Mouse (Mus musculus): ENCODE measurements around the gene Slc4a7. TPM values are rescaled to one million over a fixed set of nuclear protein-coding genes. Genes with fewer than 3 reads are reported as not detected.

Gene Slc4a7
- polyA plus RNA-seq, 1 experiment from 2014 or later = 6.3 TPM

- Histone ChIP-seq H3K27me3 (replicated peaks) (no peaks in the 10 kb centered on the region), H3K4me3 (no peak overlapping the region), H3K9ac (no peak overlapping the region), H3K4me1 (peaks cover 24% of the 10 kb centered on the region), H3K9me3 (replicated peaks) (no peaks in the 10 kb centered on the region), H3K4me2 (no peak overlapping the region), H3K36me3 (peaks cover 10% of the 10 kb centered on the region), H3K27ac (no peak overlapping the region)
- WGBS (ENCODE audit: insufficient replicate concordance) = 68% methylated on average over 1 of the region's 1 CpGs
- ATAC-seq = no peak
Measured at GRCm38 (mm10) chr14:14707061-14707460, 5.0 kb downstream of the Slc4a7 start.

DNA sequence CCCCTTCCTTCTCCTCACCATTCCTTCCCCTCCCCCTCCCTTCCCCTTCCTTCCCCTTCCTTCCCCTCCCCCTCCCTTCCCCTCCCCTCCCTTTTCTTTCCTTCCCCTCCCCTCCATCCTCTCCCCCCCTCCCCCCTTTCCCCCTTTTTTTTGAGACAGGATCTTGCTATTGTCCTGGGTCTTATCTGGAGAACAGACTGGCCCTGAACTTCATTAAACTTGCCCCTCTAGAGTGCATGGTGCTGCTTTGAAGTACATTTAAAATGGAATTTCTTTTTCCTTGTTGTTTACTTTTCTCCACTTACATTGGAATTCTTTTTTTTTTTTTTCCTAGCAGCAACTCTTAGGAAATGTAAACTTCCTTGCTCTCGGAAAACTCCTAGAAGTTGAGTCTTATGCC lies 6.9 kb downstream of the Slc4a7 start:
- no peak for ATAC-seq
- Histone ChIP-seq H3K4me2 (no peak overlapping the region), H3K36me3 (peaks cover 10% of the 10 kb centered on the region), H3K4me3 (no peak overlapping the region), H3K27ac (no peak overlapping the region), H3K4me1 (peaks cover 15% of the 10 kb centered on the region), H3K9me3 (replicated peaks) (no peaks in the 10 kb centered on the region), H3K27me3 (replicated peaks) (no peaks in the 10 kb centered on the region), H3K9ac (no peak overlapping the region)
- 71% methylated on average over 1 of the region's 1 CpGs for WGBS (ENCODE audit: insufficient replicate concordance)

DNA sequence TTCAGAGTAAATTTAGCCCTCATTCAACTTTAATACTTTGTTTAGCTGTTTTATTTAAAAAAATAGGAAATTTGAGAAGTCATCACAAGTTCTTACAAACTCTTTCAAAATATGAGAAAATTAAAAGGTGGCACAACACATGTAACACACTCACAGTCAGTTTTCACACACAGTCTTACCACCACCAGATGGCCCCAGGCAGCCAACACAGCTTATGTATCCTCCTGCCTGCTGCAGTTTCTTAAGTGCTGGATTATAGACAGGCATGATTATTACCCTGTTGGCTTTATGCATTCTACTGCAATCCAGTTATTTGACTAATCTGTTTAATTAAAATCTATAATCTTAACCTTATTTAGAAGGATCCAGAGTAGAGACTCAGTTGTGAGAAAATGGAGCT lies 12.1 kb downstream of the Slc4a7 start:
- Histone ChIP-seq H3K4me1 (no peaks in the 10 kb centered on the region), H3K9me3 (replicated peaks) (no peaks in the 10 kb centered on the region), H3K36me3 (peaks cover 15% of the 10 kb centered on the region), H3K27me3 (replicated peaks) (no peaks in the 10 kb centered on the region), H3K4me3 (no peak overlapping the region), H3K9ac (no peak overlapping the region), H3K4me2 (no peak overlapping the region), H3K27ac (no peak overlapping the region)
- no peak for ATAC-seq

- Histone ChIP-seq H3K27ac (no peak overlapping the region), H3K9me3 (replicated peaks) (no peaks in the 10 kb centered on the region), H3K36me3 (peaks cover 10% of the 10 kb centered on the region), H3K4me1 (no peaks in the 10 kb centered on the region), H3K4me3 (no peak overlapping the region), H3K4me2 (no peak overlapping the region), H3K27me3 (replicated peaks) (no peaks in the 10 kb centered on the region), H3K9ac (no peak overlapping the region)
- WGBS (ENCODE audit: insufficient replicate concordance) = 85% methylated on average over 2 of the region's 2 CpGs
- no peak for ATAC-seq
Measured at GRCm38 (mm10) chr14:14715794-14716193, 13.7 kb downstream of the Slc4a7 start.

GRCm38 (mm10) chr14:14716843-14717242 lies 14.8 kb downstream of the Slc4a7 start:
- no peaks in the 10 kb centered on the region for H3K27me3 ChIP-seq (replicated peaks)
- H3K9ac ChIP-seq = no peak overlapping the region
- H3K9me3 ChIP-seq (replicated peaks) = no peaks in the 10 kb centered on the region
- H3K4me2 ChIP-seq = no peak overlapping the region
- 0 out of 2 replicates have a peak, but pooled peaks cover 5% of the 10 kb centered on the region for H3K36me3 ChIP-seq
- ATAC-seq = no peak
- no peak overlapping the region for H3K27ac ChIP-seq
- H3K4me3 ChIP-seq = no peak overlapping the region
- WGBS (ENCODE audit: insufficient replicate concordance) = 44% methylated on average over 6 of the region's 6 CpGs
- H3K4me1 ChIP-seq = no peaks in the 10 kb centered on the region

GRCm38 (mm10) chr14:14718556-14718955 lies 16.5 kb downstream of the Slc4a7 start:
- no peak for ATAC-seq
- H3K4me3 ChIP-seq = no peak overlapping the region
- H3K36me3 ChIP-seq = 0 out of 2 replicates have a peak, but pooled peaks cover 5% of the 10 kb centered on the region
- H3K9me3 ChIP-seq (replicated peaks) = no peaks in the 10 kb centered on the region
- H3K27ac ChIP-seq = no peak overlapping the region
- no peaks in the 10 kb centered on the region for H3K4me1 ChIP-seq
- WGBS (ENCODE audit: insufficient replicate concordance) = 86% methylated on average over 4 of the region's 4 CpGs
- H3K4me2 ChIP-seq = no peak overlapping the region
- H3K9ac ChIP-seq = no peak overlapping the region
- no peaks in the 10 kb centered on the region for H3K27me3 ChIP-seq (replicated peaks)

DNA sequence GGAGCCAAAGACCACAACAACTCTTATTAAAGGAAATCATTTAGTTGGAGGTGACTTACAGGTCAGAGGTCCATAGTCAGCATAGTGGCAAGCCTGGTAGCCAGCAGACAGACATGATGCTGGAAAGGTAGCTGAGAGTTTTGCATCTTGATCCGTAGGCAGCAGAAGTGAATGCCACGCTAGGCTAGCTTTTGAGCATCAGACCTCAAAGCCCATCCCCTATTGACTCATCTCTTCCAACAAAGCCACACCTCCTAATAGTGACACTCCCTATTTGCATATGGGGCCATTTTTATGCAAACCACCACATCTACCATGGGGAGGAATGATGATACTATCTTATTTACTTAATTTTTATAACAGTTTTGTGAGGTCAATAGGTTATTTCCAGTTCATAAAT lies 79.1 kb downstream of the Slc4a7 start:
- Histone ChIP-seq H3K9me3 (replicated peaks) (no peaks in the 10 kb centered on the region), H3K4me3 (no peak overlapping the region), H3K9ac (no peak overlapping the region), H3K4me1 (no peaks in the 10 kb centered on the region), H3K4me2 (no peak overlapping the region), H3K27ac (no peak overlapping the region), H3K27me3 (replicated peaks) (no peaks in the 10 kb centered on the region), H3K36me3 (peaks cover 29% of the 10 kb centered on the region)
- WGBS (ENCODE audit: insufficient replicate concordance) = 88% methylated on average over 2 of the region's 2 CpGs
- no peak for ATAC-seq

DNA sequence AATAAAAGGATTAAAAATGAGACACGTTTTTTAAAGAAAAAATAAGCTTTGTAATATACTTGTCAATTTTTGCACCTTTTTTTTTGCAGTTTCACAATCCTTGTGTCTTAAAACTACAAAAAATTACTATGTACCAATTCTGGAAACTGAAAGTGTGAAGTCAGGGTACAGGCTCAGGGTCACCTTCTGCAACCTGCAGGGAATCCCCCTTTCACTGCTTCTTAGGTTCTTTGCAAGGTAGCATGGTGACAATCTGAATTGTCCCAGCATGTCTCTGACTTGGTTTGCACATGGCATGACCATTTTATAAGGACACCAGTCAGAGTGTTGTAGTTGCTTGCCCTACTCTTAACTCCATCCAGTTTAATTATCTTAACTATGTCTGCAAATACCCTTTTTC lies 82.1 kb downstream of the Slc4a7 start:
- no peak overlapping the region for H3K4me3 ChIP-seq
- H3K9ac ChIP-seq = no peak overlapping the region
- no peak overlapping the region for H3K4me2 ChIP-seq
- no peaks in the 10 kb centered on the region for H3K4me1 ChIP-seq
- 83% methylated on average over 1 of the region's 1 CpGs for WGBS (ENCODE audit: insufficient replicate concordance)
- no peak overlapping the region for H3K27ac ChIP-seq
- H3K27me3 ChIP-seq (replicated peaks) = no peaks in the 10 kb centered on the region
- peaks cover 28% of the 10 kb centered on the region for H3K36me3 ChIP-seq
- H3K9me3 ChIP-seq (replicated peaks) = no peaks in the 10 kb centered on the region
- no peak for ATAC-seq

GRCm38 (mm10) chr14:14786979-14787378 lies 84.9 kb downstream of the Slc4a7 start:
- H3K27me3 ChIP-seq (replicated peaks) = no peaks in the 10 kb centered on the region
- H3K9ac ChIP-seq = no peak overlapping the region
- H3K4me2 ChIP-seq = no peak overlapping the region
- H3K9me3 ChIP-seq (replicated peaks) = no peaks in the 10 kb centered on the region
- H3K4me1 ChIP-seq = 0 out of 2 replicates have a peak, but pooled peaks cover 3% of the 10 kb centered on the region
- no peak overlapping the region for H3K27ac ChIP-seq
- H3K4me3 ChIP-seq = no peak overlapping the region
- 86% methylated on average over 1 of the region's 1 CpGs for WGBS (ENCODE audit: insufficient replicate concordance)
- ATAC-seq = no peak
- peaks cover 29% of the 10 kb centered on the region for H3K36me3 ChIP-seq

- Histone ChIP-seq H3K9ac (no peak overlapping the region), H3K4me1 (0 out of 2 replicates have a peak, but pooled peaks cover 3% of the 10 kb centered on the region), H3K9me3 (replicated peaks) (no peaks in the 10 kb centered on the region), H3K27me3 (replicated peaks) (no peaks in the 10 kb centered on the region), H3K4me3 (no peak overlapping the region), H3K27ac (no peak overlapping the region), H3K36me3 (peaks cover 29% of the 10 kb centered on the region), H3K4me2 (no peak overlapping the region)
- WGBS (ENCODE audit: insufficient replicate concordance) = 82% methylated on average over 4 of the region's 4 CpGs
- ATAC-seq = no peak
Measured at GRCm38 (mm10) chr14:14789840-14790470, 87.9 kb downstream of the Slc4a7 start.

GRCm38 (mm10) chr14:14799861-14800260 lies 97.8 kb downstream of the Slc4a7 start:
- 63% methylated on average over 5 of the region's 5 CpGs for WGBS (ENCODE audit: insufficient replicate concordance)
- H3K36me3 ChIP-seq = no peaks in the 10 kb centered on the region
- H3K4me1 ChIP-seq = no peaks in the 10 kb centered on the region
- no peak overlapping the region for H3K27ac ChIP-seq
- H3K9ac ChIP-seq = no peak overlapping the region
- no peak overlapping the region for H3K4me2 ChIP-seq
- H3K27me3 ChIP-seq (replicated peaks) = no peaks in the 10 kb centered on the region
- H3K9me3 ChIP-seq (replicated peaks) = no peaks in the 10 kb centered on the region
- no peak for ATAC-seq
- H3K4me3 ChIP-seq = no peak overlapping the region

DNA sequence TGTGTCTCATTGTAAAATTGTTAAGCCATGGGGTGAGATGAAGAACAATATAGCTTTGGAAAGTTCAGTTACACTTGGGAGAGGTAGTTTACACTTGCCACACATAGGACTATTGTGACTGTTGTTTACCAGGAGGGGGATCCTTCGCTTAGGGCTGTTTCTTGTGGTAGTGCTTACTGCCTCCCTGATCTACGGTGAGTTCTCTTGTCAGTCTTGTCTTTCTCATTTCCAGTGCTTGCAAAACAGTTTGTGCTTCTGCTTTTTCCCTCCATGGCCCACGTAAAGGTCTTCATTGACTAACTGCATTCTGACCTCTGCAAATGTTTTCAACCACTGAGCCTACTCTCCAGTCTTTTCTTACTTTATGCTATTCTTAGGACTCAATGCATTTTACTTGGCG lies 98.3 kb downstream of the Slc4a7 start:
- no peak overlapping the region for H3K4me3 ChIP-seq
- 58% methylated on average over 4 of the region's 4 CpGs for WGBS (ENCODE audit: insufficient replicate concordance)
- no peak for ATAC-seq
- no peaks in the 10 kb centered on the region for H3K4me1 ChIP-seq
- no peak overlapping the region for H3K4me2 ChIP-seq
- no peak overlapping the region for H3K27ac ChIP-seq
- no peaks in the 10 kb centered on the region for H3K36me3 ChIP-seq
- H3K27me3 ChIP-seq (replicated peaks) = no peaks in the 10 kb centered on the region
- H3K9me3 ChIP-seq (replicated peaks) = no peaks in the 10 kb centered on the region
- H3K9ac ChIP-seq = no peak overlapping the region

DNA sequence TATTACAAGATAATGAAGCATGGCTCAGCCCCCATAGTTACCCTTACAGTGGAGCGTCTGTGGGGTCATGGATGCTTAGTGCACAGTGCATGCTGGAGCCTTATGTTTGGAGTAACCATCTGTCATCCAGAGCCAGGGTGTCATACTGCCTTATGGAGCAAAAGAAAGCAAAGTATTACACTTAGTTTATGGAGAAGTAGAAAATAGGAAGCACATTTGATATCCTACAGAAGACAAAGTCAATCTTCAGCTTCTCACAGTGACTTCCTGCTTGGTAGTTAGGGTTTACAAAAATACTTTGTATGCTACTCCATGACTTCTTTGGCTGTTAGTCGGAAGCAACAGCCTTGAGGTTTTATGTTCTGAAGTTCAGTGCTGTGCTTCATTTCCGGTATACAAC lies 98.7 kb downstream of the Slc4a7 start:
- 73% methylated on average over 3 of the region's 3 CpGs for WGBS (ENCODE audit: insufficient replicate concordance)
- ATAC-seq = no peak
- Histone ChIP-seq H3K4me1 (no peaks in the 10 kb centered on the region), H3K9ac (no peak overlapping the region), H3K36me3 (no peaks in the 10 kb centered on the region), H3K4me2 (no peak overlapping the region), H3K27me3 (replicated peaks) (no peaks in the 10 kb centered on the region), H3K27ac (no peak overlapping the region), H3K9me3 (replicated peaks) (no peaks in the 10 kb centered on the region), H3K4me3 (no peak overlapping the region)

Measured in liver, embryonic 12.5 days (tissue).